Mouse (Mus musculus) CD8-positive naive resting alpha-beta T cell, adult 2 months (primary cell): ENCODE results near the gene Cobl.

Experiments
- DNase-seq, 2 experiments: peaks; one replicate each; pipeline ENCODE4 v3.0.0; 2022; ENCODE audit warnings: low read depth in 2 of 2, low spot score in 2 of 2

Gene Cobl

DNA sequence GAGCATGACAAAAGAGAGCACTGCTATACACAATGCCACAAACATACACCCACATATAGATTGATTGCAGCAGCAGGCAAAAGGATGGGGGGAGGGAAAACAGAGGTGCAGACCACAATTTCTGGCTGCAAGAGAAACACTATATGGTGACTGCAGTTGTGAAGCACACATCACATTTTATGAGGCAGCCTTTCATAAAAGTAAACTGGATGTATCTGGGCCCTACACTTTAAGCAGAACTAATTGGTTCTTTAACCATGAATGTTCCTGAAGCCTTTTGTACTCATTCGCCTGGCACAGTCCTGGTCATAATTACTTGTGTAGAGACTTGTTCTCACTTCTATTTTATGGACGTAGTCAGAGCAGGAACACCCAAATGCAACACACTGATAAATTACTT is 19.5 kb downstream of the Cobl start:
- no peak for DNase-seq

DNA sequence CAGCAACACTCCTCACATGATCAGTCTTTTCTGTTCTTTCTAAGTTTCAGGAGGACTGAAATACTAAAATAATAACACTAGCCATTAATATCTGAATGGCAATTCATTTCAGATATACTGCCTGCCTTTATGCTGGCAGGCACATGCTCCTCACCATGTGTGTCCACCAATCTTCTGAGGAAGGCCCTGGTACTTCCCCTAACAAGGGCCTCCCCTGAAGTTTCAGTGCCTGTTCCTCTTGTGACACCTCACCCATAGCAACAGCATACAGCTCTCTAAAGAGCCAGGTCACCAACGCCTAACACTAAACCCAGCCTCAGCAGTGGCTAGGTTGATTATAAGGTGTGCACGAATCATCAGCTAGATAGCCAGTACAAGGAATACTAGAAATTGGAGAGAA is 20.5 kb downstream of the Cobl start:
- no peak for DNase-seq

DNA sequence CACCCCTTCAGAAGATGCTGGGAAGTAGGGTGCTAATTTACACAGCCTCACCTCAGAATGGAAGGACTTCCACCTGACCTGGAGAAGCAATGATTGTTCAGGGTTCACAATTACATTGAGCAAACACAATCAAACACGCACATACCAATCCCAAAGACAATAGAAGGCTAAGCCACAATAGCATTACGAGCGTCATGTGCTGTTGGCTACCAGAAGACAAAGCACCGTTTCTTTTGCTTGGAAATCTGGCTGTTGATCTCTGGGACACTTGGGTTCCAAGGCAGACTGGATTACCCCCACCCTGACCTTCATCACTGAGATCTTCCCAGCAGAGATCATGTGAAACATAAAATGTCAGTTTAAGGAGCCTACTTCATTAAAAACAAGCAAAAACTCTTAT is 21.1 kb downstream of the Cobl start:
- no peak for DNase-seq

DNA sequence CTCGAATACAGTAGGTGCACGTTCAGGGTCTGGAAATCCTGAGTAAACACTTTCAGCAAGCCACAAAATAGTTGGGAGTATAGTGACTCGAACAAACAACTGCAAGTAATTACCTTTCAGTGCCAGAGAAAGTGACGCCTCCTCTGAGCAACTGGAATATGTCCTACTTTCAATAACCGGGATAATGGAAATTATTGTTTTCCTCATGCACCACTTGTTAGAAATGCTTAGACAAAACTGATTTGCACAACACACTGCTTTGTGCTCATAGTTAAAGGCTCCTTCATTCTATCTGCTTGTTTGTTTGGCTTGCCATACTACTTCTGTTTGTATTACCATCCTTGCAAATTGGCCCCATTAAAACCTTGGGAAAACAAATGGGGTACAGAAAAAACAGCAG is 21.6 kb downstream of the Cobl start:
- DNase-seq: no peak

DNA sequence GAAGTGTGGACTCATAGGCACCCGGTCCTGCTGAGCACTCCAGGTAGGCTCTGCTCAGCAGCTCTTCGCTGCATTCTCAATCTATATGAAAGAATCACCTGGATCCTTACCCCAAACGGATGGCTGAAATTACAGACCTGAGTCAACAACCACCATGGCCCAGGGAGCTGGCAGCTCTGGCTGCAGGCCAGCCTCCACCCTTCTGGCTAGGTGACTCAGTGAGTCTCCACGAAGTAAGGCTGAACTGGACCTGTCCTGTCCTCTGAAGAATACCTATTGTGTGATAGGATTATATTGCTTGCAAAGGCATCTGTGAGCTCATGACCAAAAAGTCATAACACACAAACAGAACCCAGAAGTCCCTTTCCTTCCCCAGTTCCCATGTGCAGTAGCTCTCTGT is 22.5 kb downstream of the Cobl start:
- no peak for DNase-seq

DNA sequence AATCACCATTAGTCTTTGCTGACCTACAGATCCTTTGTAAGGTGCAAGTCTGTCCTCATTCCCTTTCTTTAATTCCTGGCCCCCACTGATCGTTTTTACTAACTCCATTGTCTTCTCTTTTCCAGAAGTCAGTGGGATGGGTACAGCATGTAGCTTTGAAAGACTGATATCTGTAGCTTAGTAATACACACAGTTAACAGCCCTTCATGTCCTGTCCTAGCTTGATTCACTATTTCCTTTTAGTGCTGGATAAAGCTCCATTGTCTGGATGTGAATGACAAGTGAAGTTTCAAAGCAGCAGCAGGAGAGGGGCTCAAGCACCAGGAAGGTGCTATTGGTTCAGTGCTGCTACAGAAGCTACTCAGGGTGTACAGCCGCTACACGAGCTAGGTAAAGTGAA is 28.9 kb downstream of the Cobl start:
- DNase-seq: no peak

DNA sequence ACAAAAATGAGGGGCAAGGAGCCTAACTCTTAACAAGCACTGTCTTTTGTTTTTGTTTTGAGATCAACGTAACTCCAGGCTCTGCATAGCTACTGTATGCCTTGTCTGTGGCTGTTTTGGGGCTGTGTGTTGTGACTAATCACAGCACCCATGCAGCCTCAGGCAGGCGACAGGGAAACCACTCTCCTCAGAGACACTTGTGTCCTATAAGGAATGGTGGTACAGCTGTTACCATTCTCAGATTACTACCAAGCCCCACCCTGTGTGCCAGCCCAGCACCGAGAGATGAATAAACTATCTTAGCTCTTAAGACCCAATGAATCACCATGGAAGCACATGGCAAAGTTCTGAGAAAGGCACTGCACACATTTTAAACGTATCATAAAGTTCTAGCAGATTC is 29.7 kb downstream of the Cobl start:
- DNase-seq: no peak

DNA sequence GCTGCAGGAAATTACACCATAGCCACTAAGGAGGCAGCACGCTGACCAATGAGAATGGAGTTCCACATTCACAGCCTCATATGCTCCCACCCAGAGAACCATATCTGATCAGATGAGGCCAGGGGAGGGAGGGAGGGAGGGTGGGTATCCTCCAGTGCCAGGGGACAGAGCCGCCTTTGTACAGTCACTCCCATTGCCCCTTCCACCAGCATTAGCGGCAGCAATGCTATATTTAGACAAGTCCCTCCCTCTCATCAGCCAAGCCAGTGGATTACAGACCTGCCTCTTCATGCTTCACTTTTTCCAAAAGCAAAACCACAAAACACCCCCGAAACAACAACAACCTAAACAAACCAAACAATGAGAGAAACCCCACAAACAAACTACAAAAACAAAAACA is 30.2 kb downstream of the Cobl start:
- DNase-seq: no peak

DNA sequence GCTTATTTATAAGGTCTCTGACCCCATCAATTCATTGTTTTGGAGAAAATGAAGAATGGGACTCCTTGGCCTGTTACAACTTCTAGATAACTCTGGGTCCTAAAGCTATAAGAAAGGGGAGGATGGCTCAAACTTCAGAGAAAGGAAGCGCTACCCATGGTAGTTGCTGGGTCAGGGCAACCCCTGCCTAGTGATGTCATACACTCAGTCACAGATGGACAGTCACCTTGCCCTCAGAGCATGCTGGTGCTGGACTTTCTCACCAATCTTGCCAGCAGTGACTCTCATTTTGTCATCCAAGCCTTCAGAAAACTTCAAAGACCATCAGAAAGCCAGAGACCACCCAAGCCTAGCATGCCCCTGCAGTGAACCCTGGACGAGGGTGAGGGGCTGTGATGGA is 32.8 kb downstream of the Cobl start:
- no peak for DNase-seq

DNA sequence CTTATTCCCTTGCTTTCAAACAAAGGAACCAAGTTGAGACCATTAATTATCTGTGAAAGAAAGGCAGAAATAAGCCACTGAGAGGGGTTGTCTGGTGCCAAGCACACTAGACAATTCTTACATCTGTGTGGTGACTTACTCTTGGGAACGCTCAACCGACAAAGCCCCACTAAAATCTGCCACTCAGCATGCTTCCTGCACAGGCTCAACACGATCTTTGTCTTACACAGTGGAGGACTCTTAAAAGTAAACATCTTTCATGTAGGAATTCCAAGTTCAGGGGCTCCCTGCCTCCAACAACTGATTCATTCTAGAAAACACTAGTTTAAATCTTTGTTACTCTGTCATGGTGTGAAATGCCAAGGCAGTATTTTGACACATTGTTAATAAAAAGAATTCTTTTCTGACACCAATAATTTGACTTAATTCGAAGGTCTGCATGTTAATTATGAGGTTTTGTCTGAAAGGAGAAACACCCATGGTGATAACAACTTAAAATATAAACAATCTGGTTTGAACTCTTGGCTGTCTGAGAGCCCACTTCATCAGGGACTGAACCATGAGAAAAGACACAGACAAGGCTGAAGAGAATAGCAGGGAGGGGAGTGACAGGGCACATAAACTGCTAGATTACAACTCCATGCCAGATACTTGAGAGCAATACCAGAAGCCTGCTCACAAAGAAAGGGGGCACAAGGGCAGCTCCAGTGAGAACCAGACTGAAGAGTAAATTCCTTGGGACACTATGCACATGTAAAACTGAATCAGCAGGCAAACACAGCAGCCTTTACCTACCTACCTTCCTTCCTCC is 34.3 kb downstream of the Cobl start:
- no peak for DNase-seq

DNA sequence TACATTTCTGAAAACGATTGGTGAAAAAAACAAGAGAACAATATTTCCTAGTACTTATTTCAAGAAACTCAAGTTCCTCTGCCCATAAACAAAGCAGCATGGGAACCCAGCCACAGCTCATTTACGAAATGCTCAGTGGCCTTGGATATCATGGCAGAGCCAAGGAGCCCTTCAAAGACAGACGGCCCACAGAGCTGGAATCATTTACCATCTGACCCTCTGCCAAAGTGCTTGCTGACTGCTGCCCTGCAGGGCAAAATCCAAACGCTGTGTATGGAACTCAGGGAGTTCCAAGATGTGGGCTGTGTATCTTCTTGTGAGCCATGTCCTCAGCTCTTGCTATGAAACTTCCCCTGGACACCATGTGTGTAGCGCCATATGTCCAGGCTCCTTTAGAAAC is 38.0 kb downstream of the Cobl start:
- no peak for DNase-seq

DNA sequence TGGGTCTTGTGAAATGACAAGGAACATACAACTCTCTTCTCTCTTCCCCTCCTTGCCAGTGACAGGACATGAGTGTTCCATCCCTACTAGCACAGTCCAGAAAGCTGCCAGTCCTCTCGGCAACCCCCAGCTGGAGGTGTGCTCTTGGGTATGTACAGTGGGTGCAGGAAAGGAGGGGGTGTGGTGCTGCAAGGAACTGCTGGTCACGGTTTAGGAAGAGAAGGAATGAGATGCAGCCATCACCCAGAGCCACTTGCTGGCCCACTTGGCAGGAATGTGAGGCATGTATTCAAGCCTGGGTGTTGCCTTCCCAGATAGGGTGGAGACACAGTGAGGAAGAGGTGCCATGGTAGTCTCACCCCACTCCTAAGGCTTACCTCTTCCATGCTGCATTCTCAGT is 40.6 kb downstream of the Cobl start:
- DNase-seq: no peak

DNA sequence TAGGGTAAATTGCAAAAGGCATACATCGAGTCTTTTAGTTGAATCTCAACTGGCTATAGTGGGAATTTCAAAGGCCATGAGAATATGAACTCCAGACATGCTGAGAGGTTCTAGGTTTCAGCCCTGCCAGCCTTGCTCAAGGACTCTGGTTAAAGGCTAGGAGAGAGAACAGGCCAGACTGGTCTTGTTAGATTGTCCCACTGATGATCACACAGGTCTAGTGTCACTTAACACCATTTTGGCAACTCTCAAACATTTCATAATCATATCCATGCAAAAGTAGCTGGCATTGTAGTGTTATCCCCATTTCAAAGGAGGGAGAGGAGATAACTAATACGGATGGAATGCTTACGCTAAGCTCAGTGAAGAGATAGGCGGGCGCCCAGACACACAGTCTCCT is 43.6 kb downstream of the Cobl start:
- DNase-seq: no peak

DNA sequence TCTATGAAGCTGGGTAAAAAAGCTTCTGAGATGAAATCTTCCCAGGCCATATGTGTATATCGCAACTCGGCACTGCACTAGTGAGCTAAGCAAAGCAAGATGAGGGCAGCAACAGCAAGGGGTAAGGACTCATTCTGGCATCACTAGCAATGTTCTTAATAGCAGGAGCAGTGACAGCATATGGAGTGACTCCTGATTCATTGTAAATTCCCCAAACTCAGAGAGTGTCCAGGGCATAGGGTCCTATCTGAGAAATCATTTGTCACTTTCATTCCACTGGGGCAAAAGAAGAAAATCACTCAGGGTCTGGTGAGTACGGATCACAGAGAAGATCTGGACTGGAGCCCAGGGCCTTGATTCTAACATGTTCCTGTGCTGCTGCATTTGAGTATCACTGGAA is 44.6 kb downstream of the Cobl start:
- no peak for DNase-seq

DNA sequence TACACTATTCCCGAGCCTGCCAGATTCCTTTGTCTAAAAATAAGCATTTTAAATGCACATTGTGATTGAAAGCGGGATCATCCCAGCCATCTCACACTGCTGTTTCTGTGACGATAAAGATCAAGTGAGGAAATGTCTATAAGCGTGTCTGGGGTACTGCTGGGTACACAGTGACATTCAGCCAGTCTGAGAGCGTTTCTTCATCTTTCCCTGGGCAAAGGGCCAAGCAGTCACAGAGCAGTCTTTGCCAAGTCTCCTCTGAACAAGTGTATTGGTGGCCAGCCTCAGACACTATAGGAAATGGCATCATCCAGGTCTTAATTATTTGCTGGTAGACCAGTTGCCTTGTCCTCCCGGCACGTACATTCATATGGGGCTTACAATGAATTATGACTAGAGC is 47.9 kb downstream of the Cobl start:
- DNase-seq: no peak

DNA sequence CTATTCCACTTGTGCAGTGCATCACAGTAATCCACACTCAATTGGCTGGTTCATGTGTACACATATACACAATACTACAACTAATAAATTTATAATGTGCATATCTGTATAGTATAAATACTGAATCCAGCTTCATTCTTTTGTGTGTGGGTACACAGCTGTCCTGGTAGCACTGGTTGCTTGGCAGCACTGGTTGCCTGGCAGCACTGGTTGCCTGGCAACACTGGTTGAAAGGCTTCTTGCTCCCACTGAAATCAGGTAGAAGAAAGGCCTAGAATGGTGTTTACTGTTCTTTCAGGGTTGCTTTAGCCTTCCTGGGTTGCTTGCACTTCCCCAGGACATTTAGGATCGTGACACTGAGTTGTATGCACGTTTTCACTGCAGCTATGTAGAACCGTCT is 49.4 kb downstream of the Cobl start:
- DNase-seq: no peak

DNA sequence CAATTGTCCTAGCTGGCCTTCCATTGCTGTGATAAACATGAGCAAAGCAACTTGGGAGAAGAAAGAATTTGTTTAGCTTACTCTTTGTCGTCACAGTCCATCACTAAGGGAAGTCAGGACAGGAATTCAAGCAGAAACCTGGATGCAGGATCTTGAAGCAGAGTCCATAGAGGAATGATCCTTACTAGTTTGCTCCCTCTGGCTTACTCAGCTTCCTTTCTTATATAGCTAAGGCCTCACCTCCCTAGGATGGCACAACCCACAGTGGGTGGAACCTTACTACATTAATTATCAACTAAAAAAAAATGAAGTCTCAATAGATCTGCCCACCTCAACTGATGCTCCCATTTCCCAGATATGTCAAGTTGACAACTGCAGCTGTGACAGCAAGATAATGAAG is 52.8 kb downstream of the Cobl start:
- DNase-seq: no peak

DNA sequence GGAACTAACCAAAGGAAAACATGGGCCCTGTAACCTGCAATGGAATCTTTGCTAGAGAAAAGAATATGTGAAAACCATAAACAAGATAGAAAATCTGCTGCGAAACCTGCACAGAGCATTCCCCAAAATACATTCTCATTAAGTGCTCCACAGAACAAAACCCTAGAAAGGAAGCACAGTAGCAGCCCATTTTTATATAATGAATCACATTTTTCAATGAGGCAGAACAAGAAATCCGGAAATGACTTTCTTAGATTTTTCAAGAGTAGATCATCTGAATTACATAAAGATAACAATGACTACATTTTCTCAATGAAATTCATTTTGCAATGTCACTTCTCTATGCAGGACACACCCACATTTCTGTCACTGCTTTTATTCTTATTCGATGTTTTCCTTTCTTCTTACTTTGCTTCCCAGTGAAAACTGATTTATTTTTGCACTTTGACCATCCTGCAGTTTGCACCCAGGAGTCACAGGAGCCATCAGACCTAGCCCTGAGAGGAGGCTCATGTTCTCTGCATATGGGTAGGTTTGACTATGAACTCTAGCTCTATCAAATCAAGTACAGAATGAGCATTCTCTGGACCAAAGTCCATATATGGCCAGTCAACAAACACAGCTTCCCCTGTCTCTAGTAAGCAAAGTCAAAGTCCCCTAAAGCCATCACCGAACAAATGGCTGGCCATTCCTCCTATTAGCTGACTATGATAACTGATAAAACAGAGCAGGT is 53.5 kb downstream of the Cobl start:
- DNase-seq: no peak

DNA sequence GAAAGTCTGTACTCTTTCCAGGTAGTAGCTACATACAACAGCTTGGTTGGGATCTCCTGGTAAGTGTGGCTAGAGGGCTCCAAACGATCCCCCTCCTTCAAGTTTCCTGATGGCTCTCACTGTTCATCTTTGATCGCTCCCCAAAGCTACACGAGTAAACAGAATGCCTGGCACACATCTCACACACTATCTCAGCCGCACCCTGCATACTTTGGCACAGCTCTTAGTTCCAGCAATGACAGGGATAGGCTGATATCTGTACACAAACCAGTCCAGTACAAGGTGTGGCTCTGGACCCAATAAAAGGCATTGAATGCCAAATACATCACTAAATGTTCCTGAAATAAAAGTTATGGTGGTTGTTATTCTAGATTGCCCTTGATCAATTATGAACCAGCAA is 55.3 kb downstream of the Cobl start:
- DNase-seq: no peak

DNA sequence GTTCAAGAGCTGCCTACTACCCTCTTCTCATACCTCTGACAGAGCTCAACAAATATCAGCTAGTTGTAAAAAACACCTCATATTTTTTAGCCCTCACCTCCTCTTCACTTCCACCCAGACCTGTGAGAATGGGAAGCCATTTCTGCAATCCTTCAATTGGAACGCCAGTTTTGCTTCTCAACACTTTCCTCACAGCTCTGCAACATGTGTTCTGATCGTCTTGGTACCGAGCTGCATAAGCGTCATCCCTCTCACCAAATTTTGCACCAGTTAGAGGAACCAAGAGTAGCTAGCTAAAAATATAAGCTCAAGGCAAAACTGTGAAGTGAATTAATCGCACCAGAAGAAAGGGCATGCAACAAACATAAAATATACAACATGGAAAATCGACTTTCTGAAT is 56.9 kb downstream of the Cobl start:
- DNase-seq: no peak

DNA sequence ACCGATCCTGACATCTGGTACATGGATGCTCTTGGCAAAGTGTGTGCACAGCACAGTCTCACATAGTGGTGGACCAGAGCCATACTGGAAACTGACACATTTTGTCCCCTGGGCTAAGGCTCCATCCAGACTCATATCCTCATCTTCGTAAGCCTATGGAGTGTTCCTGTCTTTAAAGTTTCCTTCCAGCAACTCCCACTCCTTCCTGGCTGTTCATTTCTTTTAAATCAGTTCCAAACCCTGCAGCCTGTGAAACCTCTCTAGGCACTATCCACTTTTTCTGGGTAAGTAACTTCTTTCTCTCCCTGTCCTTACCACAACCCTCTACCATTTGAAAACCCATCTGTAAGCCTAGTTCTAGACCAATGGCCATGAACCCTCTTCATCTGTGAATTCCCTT is 64.9 kb downstream of the Cobl start:
- no peak for DNase-seq

DNA sequence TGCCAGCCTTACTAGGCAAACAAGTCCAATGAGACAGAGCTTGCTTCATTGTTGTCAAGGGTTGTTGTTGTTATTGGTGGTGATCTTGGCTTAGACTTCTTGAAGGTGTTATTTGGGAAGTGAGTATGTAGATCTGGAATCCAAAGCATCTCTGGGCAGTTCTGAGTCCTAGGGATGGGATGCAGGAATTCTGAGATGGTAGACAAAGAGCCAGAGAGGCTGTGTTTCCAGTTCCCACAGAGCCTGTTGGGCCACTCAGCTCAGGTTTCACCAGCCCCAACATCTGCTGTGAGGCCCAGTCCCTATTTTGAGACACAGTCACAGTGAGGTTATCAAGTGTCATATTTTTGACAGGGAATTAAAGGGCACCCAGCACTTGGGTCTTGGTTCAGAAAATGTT is 68.6 kb downstream of the Cobl start:
- no peak for DNase-seq

DNA sequence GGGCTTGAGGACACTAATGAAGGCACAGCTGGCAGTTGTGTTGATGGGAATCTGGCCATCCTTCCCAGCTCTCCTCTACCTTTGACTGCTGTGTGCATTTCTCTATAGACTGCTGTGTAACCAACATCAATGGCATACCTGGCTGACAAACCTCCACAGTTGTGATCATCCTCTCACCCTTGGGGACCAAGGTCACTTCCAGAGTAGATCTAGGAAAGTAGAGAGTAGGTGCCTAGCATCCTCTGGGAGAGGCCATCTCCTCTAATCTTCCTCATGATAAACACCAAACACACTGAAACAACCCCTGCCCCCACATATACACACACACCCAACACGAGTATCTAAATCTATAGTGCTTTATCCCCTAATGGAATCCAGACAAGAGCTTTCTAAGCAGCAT is 70.1 kb downstream of the Cobl start:
- no peak for DNase-seq
